Mouse (Mus musculus) midbrain, embryonic 14.5 days (tissue): Measurements from ENCODE around the gene Zfp952. TPM values are rescaled to one million over a fixed set of nuclear protein-coding genes. Genes with fewer than 3 reads are reported as not detected.

Experiments used
- ATAC-seq: fragments of 200-750 bp; cut with Nextera tagmentation; 2 replicates; pipeline ENCODE4 v1.8.0; 2017; ENCODE audit warnings: moderate number of reproducible peaks, moderate library complexity; ENCODE audit not compliant: low FRiP score, low TSS enrichment
- DNase-seq: peaks from one replicate; pipeline ENCODE4 v3.0.0-alpha.2; 2015
- H3K27ac ChIP-seq: fragments of 300-500 bp; sonication (generic); replicated peaks from 2 replicates; pipeline ENCODE4 v1.5.1; 2014; ENCODE audit warnings: mild to moderate bottlenecking, low read depth, low read length, moderate library complexity
- H3K27me3 ChIP-seq: fragments of 300-500 bp; sonication (generic); 2 replicates; pipeline ENCODE4 v1.6.1; 2014; ENCODE audit warnings: low read length, control low read depth, mixed read lengths; ENCODE audit not compliant: control insufficient read depth, insufficient read depth
- H3K36me3 ChIP-seq: fragments of 300-500 bp; sonication (generic); 2 replicates; pipeline ENCODE4 v1.6.1; 2014; ENCODE audit warnings: low read length, control low read depth; ENCODE audit not compliant: control insufficient read depth, insufficient read depth
- H3K4me1 ChIP-seq: fragments of 300-500 bp; sonication (generic); 2 replicates; pipeline ENCODE4 v1.6.1; 2014; ENCODE audit warnings: mild to moderate bottlenecking, antibody characterized with exemption, low read length, control low read depth; ENCODE audit not compliant: control insufficient read depth, insufficient read depth
- H3K4me2 ChIP-seq: fragments of 300-500 bp; sonication (generic); 2 replicates; pipeline ENCODE4 v1.6.1; 2014; ENCODE audit warnings: mild to moderate bottlenecking, low read length, moderate library complexity
- H3K4me3 ChIP-seq: fragments of 300-500 bp; sonication (generic); replicated peaks from 2 replicates; pipeline ENCODE4 v1.5.1; 2014; ENCODE audit warnings: low read depth, low read length
- H3K9ac ChIP-seq: fragments of 300-500 bp; sonication (generic); replicated peaks from 2 replicates; pipeline ENCODE4 v1.6.1; 2014; ENCODE audit warnings: mild to moderate bottlenecking, low read length, moderate library complexity
- H3K9me3 ChIP-seq: fragments of 300-500 bp; sonication (generic); 2 replicates; pipeline ENCODE4 v1.6.1; 2016; ENCODE audit warnings: low read length, control low read depth, mixed read lengths; ENCODE audit not compliant: control insufficient read depth
- WGBS: fragments of 180-500 bp; shearing (Covaris S2); extraction: QIAGEN DNeasy Blood & Tissue Kit; methylation state at CpG from one replicate; pipeline ENCODE4 v1.1.7; 2014; 5-methylcytosine and 5-hydroxymethylcytosine counted together
- polyA plus RNA-seq: library from polyadenylated mRNA; unstranded; fragments of >200 nt; fragmentation: Nextera tagmentation; extraction: Ambion mirVana; gene quantifications from 2 replicates; pipeline ENCODE4 v1.2.1, GENCODE M21; 2014

Zfp952 gene
- polyA plus RNA-seq, 1 experiment from 2014 or later = 24.2 TPM

GRCm38 (mm10) chr17:33032376-33032775 lies 39.4 kb downstream of the Zfp952 start:
- peak overlapping the region; percentile 84 for H3K9ac ChIP-seq
- no peak for ATAC-seq
- no peaks in the 10 kb centered on the region for H3K9me3 ChIP-seq
- peak; percentile 27 for DNase-seq
- no peaks in the 10 kb centered on the region for H3K36me3 ChIP-seq
- peak overlapping the region; percentile 67 for H3K4me2 ChIP-seq
- WGBS = 10% methylated on average over 10 of the region's 10 CpGs
- 0 out of 2 replicates have a peak, but pooled peaks cover 8% of the 10 kb centered on the region for H3K4me1 ChIP-seq
- no peaks in the 10 kb centered on the region for H3K27me3 ChIP-seq
- H3K27ac ChIP-seq = no peak overlapping the region
- H3K4me3 ChIP-seq = peak overlapping the region; percentile 86

- WGBS = 3% methylated on average over 27 of the region's 27 CpGs
- Histone ChIP-seq H3K9me3 (no peaks in the 10 kb centered on the region), H3K4me3 (peak within 1 kb of the TSS; percentile 86), H3K4me1 (0 out of 2 replicates have a peak, but pooled peaks cover 8% of the 10 kb centered on the region), H3K27ac (peak within 1 kb of the TSS; percentile 87), H3K9ac (peak within 1 kb of the TSS; percentile 84), H3K4me2 (peak within 1 kb of the TSS; percentile 67), H3K27me3 (no peaks in the 10 kb centered on the region), H3K36me3 (no peaks in the 10 kb centered on the region)
- peak; percentile 93 for DNase-seq
- peak; percentile 95 for ATAC-seq
These were observed 40.3 kb downstream of the Zfp952 start, which contains the start of gene Zfp763 for GRCm38 (mm10) chr17:33032900-33033891. Zfp763 (minus strand) TSS chr17:33033402.

Other genes with a start within 250 kb of the Zfp952 start
- 67.6 and 81.3 TPM in 2 replicates for gene Zfp871, start 204.8 kb upstream of the Zfp952 start, polyA plus RNA-seq
- gene Zfp811, start 183.2 kb upstream of the Zfp952 start, polyA plus RNA-seq = 43.9 and 54.3 TPM in 2 replicates
- gene Zfp799, start 162.9 kb upstream of the Zfp952 start, polyA plus RNA-seq = 21.4 and 23.7 TPM in 2 replicates
- 6.1 and 11.1 TPM in 2 replicates for gene Zfp870, start 101.5 kb upstream of the Zfp952 start, polyA plus RNA-seq
- gene Cyp4f14, start 75.8 kb upstream of the Zfp952 start, polyA plus RNA-seq = not detected in 2 replicates
- gene Cyp4f13, start 45.7 kb upstream of the Zfp952 start, polyA plus RNA-seq = 4.7 and 6.6 TPM in 2 replicates
- gene Zfp472, start 27.3 kb upstream of the Zfp952 start, polyA plus RNA-seq = 9.7 and 10.5 TPM in 2 replicates
- 30.1 and 35.7 TPM in 2 replicates for gene Zfp763, start 40.3 kb downstream of the Zfp952 start, polyA plus RNA-seq
- not detected in 2 replicates for gene 4921501E09Rik, start 74.9 kb downstream of the Zfp952 start, polyA plus RNA-seq
- gene Zfp563, start 96.2 kb downstream of the Zfp952 start, polyA plus RNA-seq = 27.7 and 30.2 TPM in 2 replicates
- 0.08 and 0.09 TPM in 2 replicates for gene Morc2b, start 146.6 kb downstream of the Zfp952 start, polyA plus RNA-seq
- not detected in 2 replicates for gene Olfr55, start 175.3 kb downstream of the Zfp952 start, polyA plus RNA-seq
- 0.07 TPM in 1 of 2 replicates, not detected in the other for gene Olfr239, start 198.2 kb downstream of the Zfp952 start, polyA plus RNA-seq
- not detected in 2 replicates for gene Olfr1564, start 228.6 kb downstream of the Zfp952 start, polyA plus RNA-seq